Mouse (Mus musculus): ENCODE measurements around the gene Pdcd2l. TPM values are rescaled to one million over a fixed set of nuclear protein-coding genes. Genes with fewer than 3 reads are reported as not detected.
"Not testable (repeated sequence)": the region's sequence is repeated elsewhere in the genome, so short reads cannot be mapped to it uniquely, and the experiment has no call there.

Gene Pdcd2l
- polyA plus RNA-seq, 1 experiment from 2014 or later, result 79.4 TPM

DNA sequence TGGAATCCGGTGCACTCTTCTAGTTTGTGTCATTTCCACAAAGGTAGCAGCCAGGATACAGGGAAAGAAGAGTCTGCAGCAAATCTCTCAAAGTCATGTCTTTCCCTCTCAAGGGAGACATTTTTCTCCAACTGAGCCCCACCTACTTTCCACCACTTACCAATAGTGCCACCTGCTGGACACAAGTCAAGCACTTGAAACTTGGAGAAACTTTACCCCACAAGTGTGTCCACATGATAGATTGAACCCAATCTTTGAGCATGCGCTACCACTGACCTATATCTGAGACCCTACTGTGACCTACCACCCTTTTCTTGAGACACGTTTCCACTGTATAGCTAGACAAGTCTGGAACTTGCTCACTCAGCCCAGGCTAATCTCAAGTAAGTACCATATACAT lies 1.9 kb upstream of the Pdcd2l start:
- 51% methylated on average over 3 of the region's 3 CpGs for WGBS
- H3K4me2 ChIP-seq (ENCODE audit: low read length), result no peak overlapping the region
- H3K27ac ChIP-seq (ENCODE audit: low read depth, low read length), result no peak overlapping the region
- no peak for ATAC-seq
- peaks cover 25% of the 10 kb centered on the region for H3K36me3 ChIP-seq (ENCODE audit: control insufficient read depth, insufficient read depth, low read length)
- H3K4me3 ChIP-seq (ENCODE audit: low read depth, low read length), result no peak overlapping the region
- no peak overlapping the region for H3K9ac ChIP-seq (ENCODE audit: low read length)
- peak; percentile 13 for DNase-seq (ENCODE audit: low spot score)
- peaks cover 4% of the 10 kb centered on the region for H3K4me1 ChIP-seq (ENCODE audit: control insufficient read depth, insufficient read depth, low read length)
- H3K27me3 ChIP-seq (replicated peaks; ENCODE audit: control insufficient read depth, insufficient read depth, low read length), result no peaks in the 10 kb centered on the region
- H3K9me3 ChIP-seq (replicated peaks; ENCODE audit: control insufficient read depth, low read length), result no peaks in the 10 kb centered on the region

DNA sequence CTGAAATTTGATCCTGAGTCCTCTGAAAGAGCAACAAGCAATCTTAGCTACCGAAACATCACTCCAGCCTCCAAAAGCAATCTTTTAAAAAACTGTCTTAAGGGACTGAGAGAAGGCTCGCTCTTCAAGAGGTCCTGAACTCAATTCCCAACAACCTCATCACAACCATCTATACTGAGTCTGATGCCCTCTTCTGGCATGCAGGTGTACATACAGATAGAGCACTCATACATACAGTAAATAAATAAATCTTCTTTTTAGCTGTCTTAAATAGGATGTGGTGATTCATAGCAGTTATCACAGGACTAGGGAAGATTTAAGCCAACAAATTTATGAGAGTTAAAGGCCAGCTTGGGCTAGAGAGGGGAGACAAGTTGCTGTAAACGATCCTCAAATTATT lies 829 bp downstream of the Pdcd2l start:
- peak overlapping the region; percentile 95 for H3K9ac ChIP-seq (ENCODE audit: low read length)
- H3K9me3 ChIP-seq (replicated peaks; ENCODE audit: control insufficient read depth, low read length), result no peaks in the 10 kb centered on the region
- 49% methylated on average over 3 of the region's 3 CpGs for WGBS
- ATAC-seq (no peak), DNase-seq (ENCODE audit: low spot score) (peak; percentile 11)
- H3K27me3 ChIP-seq (replicated peaks; ENCODE audit: control insufficient read depth, insufficient read depth, low read length), result no peaks in the 10 kb centered on the region
- H3K27ac ChIP-seq (ENCODE audit: low read depth, low read length), result no peak overlapping the region
- H3K36me3 ChIP-seq (ENCODE audit: control insufficient read depth, insufficient read depth, low read length), result peaks cover 15% of the 10 kb centered on the region
- peak overlapping the region; percentile 98 for H3K4me3 ChIP-seq (ENCODE audit: low read depth, low read length)
- peaks cover 4% of the 10 kb centered on the region for H3K4me1 ChIP-seq (ENCODE audit: control insufficient read depth, insufficient read depth, low read length)
- peak overlapping the region; percentile 86 for H3K4me2 ChIP-seq (ENCODE audit: low read length)

DNA sequence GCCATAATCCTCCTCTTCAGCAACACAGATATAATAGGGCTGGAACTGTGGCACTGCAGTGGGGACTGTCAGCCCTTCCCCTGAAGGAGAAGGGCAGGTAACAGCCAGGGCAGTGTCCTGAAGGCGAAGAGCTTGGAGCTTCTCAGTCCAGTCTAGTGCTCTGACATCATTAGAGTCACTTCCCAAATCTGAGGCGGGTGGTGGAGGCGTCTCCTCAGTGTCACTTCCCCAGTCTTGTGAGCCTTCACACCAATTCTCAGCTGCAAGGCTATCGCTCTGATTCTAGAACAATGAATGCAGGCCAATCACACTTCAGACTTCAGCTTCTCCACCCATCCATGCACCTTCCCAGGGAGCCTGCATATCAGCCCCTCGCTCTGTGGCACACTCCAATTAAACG lies 3.6 kb downstream of the Pdcd2l start:
- 95% methylated on average over 6 of the region's 6 CpGs for WGBS
- H3K27ac ChIP-seq (ENCODE audit: low read depth, low read length), result no peak overlapping the region
- H3K9me3 ChIP-seq (replicated peaks; ENCODE audit: control insufficient read depth, low read length), result no peaks in the 10 kb centered on the region
- no peak overlapping the region for H3K4me3 ChIP-seq (ENCODE audit: low read depth, low read length)
- H3K4me1 ChIP-seq (ENCODE audit: control insufficient read depth, insufficient read depth, low read length), result peaks cover 4% of the 10 kb centered on the region
- ATAC-seq (no peak), DNase-seq (ENCODE audit: low spot score) (no peak)
- H3K36me3 ChIP-seq (ENCODE audit: control insufficient read depth, insufficient read depth, low read length), result peaks cover 33% of the 10 kb centered on the region
- no peak overlapping the region for H3K4me2 ChIP-seq (ENCODE audit: low read length)
- H3K9ac ChIP-seq (ENCODE audit: low read length), result no peak overlapping the region
- H3K27me3 ChIP-seq (replicated peaks; ENCODE audit: control insufficient read depth, insufficient read depth, low read length), result no peaks in the 10 kb centered on the region

DNA sequence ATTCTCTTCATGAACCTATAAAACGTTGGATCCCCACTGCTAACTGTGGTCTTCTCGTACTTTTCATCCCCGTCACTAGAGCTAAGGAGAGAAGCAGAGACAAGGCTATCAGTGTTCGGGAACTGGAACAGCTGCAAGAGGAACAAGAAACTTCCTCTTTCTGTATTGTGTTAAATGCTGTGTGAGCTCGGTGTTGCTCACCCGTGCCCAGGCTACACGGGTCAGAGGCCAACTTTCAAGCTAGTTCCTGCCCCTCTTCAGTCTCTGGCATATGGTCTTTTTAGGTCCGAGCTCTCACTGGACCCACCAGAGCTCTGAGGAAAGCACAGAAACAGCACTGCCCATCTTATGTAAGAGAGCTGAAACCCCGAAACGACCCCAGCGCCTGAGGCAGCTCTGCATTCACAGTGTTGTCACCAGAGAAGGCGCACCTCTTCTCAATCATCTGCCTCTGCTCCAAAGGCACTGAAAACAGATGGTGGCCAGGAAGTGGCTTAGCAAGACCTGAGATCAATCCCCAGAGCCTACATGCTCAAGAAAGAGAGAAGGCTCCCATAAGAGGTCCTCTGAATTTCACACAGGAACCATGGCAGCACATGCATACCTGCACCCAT lies 7.0 kb downstream of the Pdcd2l start:
- no peak for ATAC-seq
- H3K4me1 ChIP-seq (ENCODE audit: control insufficient read depth, insufficient read depth, low read length), result no peaks in the 10 kb centered on the region
- WGBS, result 93% methylated on average over 12 of the region's 12 CpGs

DNA sequence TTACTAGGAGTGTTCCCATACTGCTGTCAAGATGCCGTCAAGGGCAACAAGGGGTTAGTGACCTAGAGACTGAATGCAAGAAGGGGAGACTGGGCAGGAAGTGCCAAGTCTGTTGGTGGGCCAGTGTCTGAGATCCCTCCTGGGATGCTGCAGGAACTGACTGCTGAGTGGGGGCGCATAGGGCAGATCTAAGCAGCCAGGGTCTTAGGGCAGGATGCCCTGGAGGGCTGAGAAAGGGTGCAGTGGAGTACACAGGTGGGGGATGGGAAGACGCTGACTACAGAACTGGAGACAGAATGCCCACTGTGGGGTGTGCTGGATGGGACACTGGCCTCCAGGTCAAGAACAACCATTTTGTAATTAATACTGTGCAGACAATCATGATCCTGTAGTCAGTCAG lies 12.7 kb downstream of the Pdcd2l start:
- H3K27me3 ChIP-seq (replicated peaks; ENCODE audit: control insufficient read depth, insufficient read depth, low read length), result no peaks in the 10 kb centered on the region
- no peak overlapping the region for H3K27ac ChIP-seq (ENCODE audit: low read depth, low read length)
- DNase-seq (ENCODE audit: low spot score) (no peak), ATAC-seq (no peak)
- no peaks in the 10 kb centered on the region for H3K9me3 ChIP-seq (replicated peaks; ENCODE audit: control insufficient read depth, low read length)
- 88% methylated on average over 3 of the region's 3 CpGs for WGBS
- no peak overlapping the region for H3K4me2 ChIP-seq (ENCODE audit: low read length)
- no peaks in the 10 kb centered on the region for H3K4me1 ChIP-seq (ENCODE audit: control insufficient read depth, insufficient read depth, low read length)
- peaks cover 44% of the 10 kb centered on the region for H3K36me3 ChIP-seq (ENCODE audit: control insufficient read depth, insufficient read depth, low read length)
- no peak overlapping the region for H3K9ac ChIP-seq (ENCODE audit: low read length)
- no peak overlapping the region for H3K4me3 ChIP-seq (ENCODE audit: low read depth, low read length)

More for the DNA sequence above, 7.0 kb downstream of the Pdcd2l start:
- DNase-seq (ENCODE audit: low spot score), result no peak
- Histone ChIP-seq H3K27me3 (replicated peaks; ENCODE audit: control insufficient read depth, insufficient read depth, low read length) (no peaks in the 10 kb centered on the region), H3K27ac (ENCODE audit: low read depth, low read length) (no peak overlapping the region), H3K9me3 (replicated peaks; ENCODE audit: control insufficient read depth, low read length) (no peaks in the 10 kb centered on the region), H3K36me3 (ENCODE audit: control insufficient read depth, insufficient read depth, low read length) (peaks cover 57% of the 10 kb centered on the region), H3K4me2 (ENCODE audit: low read length) (no peak overlapping the region), H3K4me3 (ENCODE audit: low read depth, low read length) (no peak overlapping the region), H3K9ac (ENCODE audit: low read length) (no peak overlapping the region)

DNA sequence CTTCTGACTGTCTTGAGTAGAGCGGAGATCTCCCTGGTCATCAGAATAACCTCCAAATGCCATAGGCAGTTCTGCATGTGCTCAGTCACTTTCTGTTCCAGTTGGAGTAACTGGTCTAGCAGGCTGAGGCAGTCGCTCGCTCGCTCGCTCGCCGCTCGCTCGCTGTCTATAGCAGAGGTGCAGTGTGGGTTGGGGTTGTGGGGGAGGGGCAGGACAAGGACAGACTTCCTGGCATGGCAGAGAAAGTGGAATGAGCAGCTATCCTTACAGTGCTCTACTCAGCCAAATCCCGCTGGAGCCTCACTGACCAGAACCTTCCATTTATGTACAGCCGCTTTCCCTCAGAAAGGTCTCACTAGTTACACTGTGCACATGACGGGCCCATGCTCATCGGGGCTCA lies 13.1 kb downstream of the Pdcd2l start:
- H3K9me3 ChIP-seq (replicated peaks; ENCODE audit: control insufficient read depth, low read length), result no peaks in the 10 kb centered on the region
- H3K9ac ChIP-seq (ENCODE audit: low read length), result no peak overlapping the region
- DNase-seq (ENCODE audit: low spot score) (no peak), ATAC-seq (no peak)
- no peak overlapping the region for H3K4me2 ChIP-seq (ENCODE audit: low read length)
- H3K4me1 ChIP-seq (ENCODE audit: control insufficient read depth, insufficient read depth, low read length), result no peaks in the 10 kb centered on the region
- H3K36me3 ChIP-seq (ENCODE audit: control insufficient read depth, insufficient read depth, low read length), result peaks cover 40% of the 10 kb centered on the region
- no peak overlapping the region for H3K4me3 ChIP-seq (ENCODE audit: low read depth, low read length)
- 92% methylated on average over 13 of the region's 13 CpGs for WGBS
- no peaks in the 10 kb centered on the region for H3K27me3 ChIP-seq (replicated peaks; ENCODE audit: control insufficient read depth, insufficient read depth, low read length)
- no peak overlapping the region for H3K27ac ChIP-seq (ENCODE audit: low read depth, low read length)

DNA sequence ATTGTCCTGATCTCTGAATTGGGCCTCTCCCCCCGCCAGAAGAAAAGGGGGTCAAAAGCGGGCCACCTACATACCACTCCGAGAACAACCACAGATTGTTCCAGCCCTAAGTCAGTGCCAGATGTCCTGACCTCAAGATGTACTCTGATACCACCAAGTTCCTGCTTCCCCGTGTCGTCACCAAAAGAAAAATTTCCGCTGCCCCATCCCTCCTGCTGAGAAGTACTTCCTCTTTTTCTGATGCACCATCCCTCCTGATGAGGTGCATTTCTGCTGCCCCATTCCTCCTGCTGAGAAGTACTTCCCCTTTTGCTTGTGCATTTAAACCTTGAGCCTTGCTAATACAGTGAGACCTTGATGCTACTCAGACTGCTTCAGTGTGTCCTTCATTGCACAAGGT lies 20.2 kb downstream of the Pdcd2l start:
- H3K4me1 ChIP-seq (ENCODE audit: control insufficient read depth, insufficient read depth, low read length); H3K4me3 ChIP-seq (ENCODE audit: low read depth, low read length); H3K9ac ChIP-seq (ENCODE audit: low read length); H3K27me3 ChIP-seq (replicated peaks; ENCODE audit: control insufficient read depth, insufficient read depth, low read length); H3K36me3 ChIP-seq (ENCODE audit: control insufficient read depth, insufficient read depth, low read length); DNase-seq (ENCODE audit: low spot score); H3K4me2 ChIP-seq (ENCODE audit: low read length); H3K9me3 ChIP-seq (replicated peaks; ENCODE audit: control insufficient read depth, low read length); H3K27ac ChIP-seq (ENCODE audit: low read depth, low read length); ATAC-seq: not testable (repeated sequence)
- WGBS, result 92% methylated on average over 6 of the region's 6 CpGs

DNA sequence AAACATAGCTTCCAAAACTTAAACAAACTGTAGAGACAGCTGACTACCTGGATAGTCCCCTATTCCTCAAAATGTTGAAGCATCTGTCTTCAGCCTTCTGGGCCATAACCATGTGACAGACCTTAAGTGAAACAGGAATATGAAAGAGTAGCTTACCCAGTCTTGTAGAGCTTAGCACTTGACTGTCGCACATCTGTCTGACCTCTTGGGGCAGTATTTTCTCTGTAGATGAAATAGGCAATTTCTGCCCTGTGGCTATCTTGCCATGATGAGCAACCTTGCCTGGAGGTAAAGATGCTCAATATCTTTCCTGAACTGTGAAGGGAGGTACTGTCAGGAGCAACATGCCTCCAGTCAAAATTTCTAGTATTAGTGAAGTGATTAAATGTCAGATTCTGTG lies 24.2 kb downstream of the Pdcd2l start:
- WGBS, result 81% methylated on average over 1 of the region's 1 CpGs

DNA sequence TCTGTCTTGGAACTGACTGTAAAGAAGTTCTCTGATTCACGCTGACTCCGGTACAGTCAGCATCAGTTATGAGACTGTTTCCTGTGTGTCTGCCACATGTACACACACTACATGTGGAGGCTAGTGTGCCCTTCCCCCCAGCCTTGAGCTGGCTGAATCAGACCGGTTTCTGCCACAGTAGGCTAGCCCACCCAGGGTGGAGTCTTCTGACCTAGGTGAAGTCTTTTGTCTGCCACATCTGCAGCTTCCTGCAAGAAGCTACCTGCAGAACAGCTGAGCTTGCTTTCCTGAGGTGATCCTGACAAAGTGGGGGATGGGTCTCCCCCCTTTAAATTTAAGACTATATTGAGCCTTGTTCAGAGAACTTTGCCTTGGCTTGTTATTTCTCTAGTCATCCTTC lies 27.0 kb downstream of the Pdcd2l start, which contains the start of gene Uba2:
Gene Uba2, minus strand, starts transcription at position 146 of the 400 bp plus-strand sequence.
- H3K27me3 ChIP-seq (replicated peaks; ENCODE audit: control insufficient read depth, insufficient read depth, low read length), result no peaks in the 10 kb centered on the region
- WGBS, result 81% methylated on average over 3 of the region's 3 CpGs
- peak within 1 kb of the TSS; percentile 75; the same call in 1 of the 2 replicates for H3K27ac ChIP-seq (ENCODE audit: low read depth, low read length)
- peak within 1 kb of the TSS; percentile 95 for H3K4me3 ChIP-seq (ENCODE audit: low read depth, low read length)
- no peak for DNase-seq (ENCODE audit: low spot score)
- H3K9ac ChIP-seq (ENCODE audit: low read length), result peak within 1 kb of the TSS; percentile 95
- H3K4me2 ChIP-seq (ENCODE audit: low read length), result peak within 1 kb of the TSS; percentile 80
- no peaks in the 10 kb centered on the region for H3K9me3 ChIP-seq (replicated peaks; ENCODE audit: control insufficient read depth, low read length)
- no peak for ATAC-seq
- peaks cover 9% of the 10 kb centered on the region for H3K36me3 ChIP-seq (ENCODE audit: control insufficient read depth, insufficient read depth, low read length)
- H3K4me1 ChIP-seq (ENCODE audit: control insufficient read depth, insufficient read depth, low read length), result no peaks in the 10 kb centered on the region

More for the DNA sequence above, 24.2 kb downstream of the Pdcd2l start:
- H3K4me3 ChIP-seq (ENCODE audit: low read depth, low read length), result no peak overlapping the region
- no peaks in the 10 kb centered on the region for H3K9me3 ChIP-seq (replicated peaks; ENCODE audit: control insufficient read depth, low read length)
- H3K9ac ChIP-seq (ENCODE audit: low read length), result no peak overlapping the region
- H3K4me2 ChIP-seq (ENCODE audit: low read length), result no peak overlapping the region
- DNase-seq (ENCODE audit: low spot score) (no peak), ATAC-seq (no peak)
- no peak overlapping the region for H3K27ac ChIP-seq (ENCODE audit: low read depth, low read length)
- no peaks in the 10 kb centered on the region for H3K36me3 ChIP-seq (ENCODE audit: control insufficient read depth, insufficient read depth, low read length)
- H3K27me3 ChIP-seq (replicated peaks; ENCODE audit: control insufficient read depth, insufficient read depth, low read length), result no peaks in the 10 kb centered on the region
- H3K4me1 ChIP-seq (ENCODE audit: control insufficient read depth, insufficient read depth, low read length), result no peaks in the 10 kb centered on the region
